Mouse (Mus musculus) layer of hippocampus, adult 2 months (tissue): ENCODE results near the gene E2f8. TPM values are rescaled to one million over a fixed set of nuclear protein-coding genes. Genes with fewer than 3 reads are reported as not detected.

Experiments used
- DNase-seq, 2 experiments: peaks; one replicate each; pipeline ENCODE4 v3.0.0; 2022; ENCODE audit warnings: low spot score in 2 of 2
- H3K27ac ChIP-seq: fragments of 200-600 bp; 2 replicates; pipeline ENCODE4 v1.8.1; 2022
- H3K4me3 ChIP-seq: fragments of 200-600 bp; 2 replicates; pipeline ENCODE4 v1.8.1; 2022; ENCODE audit warnings: mild to moderate bottlenecking
- CTCF ChIP-seq: fragments of 200-600 bp; conservative IDR thresholded peaks from 2 replicates; pipeline ENCODE4 v1.8.1; 2022; ENCODE audit warnings: antibody characterized with exemption, mild to moderate bottlenecking, moderate library complexity
- long read RNA-seq, 2 experiments: library from polyadenylated mRNA; stranded (forward); transcript quantifications; one replicate each; pipeline ENCODE4 v2.0.0; 2021; ENCODE audit warnings: borderline mapping rate in 2 of 2
- total RNA-seq, 2 experiments: library from RNA; stranded (reverse); gene quantifications; 2 replicates each; pipeline ENCODE4 v1.2.3; 2021

E2f8 gene
- under 1 TPM; 0.25 to 0.49 TPM for total RNA-seq
- long read RNA-seq, experiment 1 = 0 reads
- long read RNA-seq, experiment 2 = 0 reads

GRCm38 (mm10) chr7:48881486-48881885 lies at the start of gene E2f8:
TSS of gene E2f8 (minus strand) at chr7:48881596.
- no peak within 1 kb of the TSS for H3K27ac ChIP-seq
- H3K4me3 ChIP-seq = peak within 1 kb of the TSS; percentile 73
- TF ChIP-seq CTCF = no peak
- peak in 1 of 2 experiments; percentile 37 for DNase-seq

- peak; percentile 42 to 44 for DNase-seq
- TF ChIP-seq CTCF = no peak; the same call in 1 of the 2 replicates
- no peak overlapping the region for H3K4me3 ChIP-seq
- no peak overlapping the region for H3K27ac ChIP-seq
Measured at GRCm38 (mm10) chr7:48930399-48930798, 49.0 kb upstream of the E2f8 start.

- peak; percentile 88 for TF ChIP-seq CTCF
- Histone ChIP-seq H3K4me3 (no peak overlapping the region), H3K27ac (no peak overlapping the region)
- DNase-seq = peak; percentile 44 to 77
Measured at GRCm38 (mm10) chr7:48928364-48928763, 47.0 kb upstream of the E2f8 start.

GRCm38 (mm10) chr7:48925214-48925613 lies 43.8 kb upstream of the E2f8 start:
- no peak overlapping the region for H3K27ac ChIP-seq
- TF ChIP-seq CTCF = no peak
- H3K4me3 ChIP-seq = no peak overlapping the region
- DNase-seq = no peak

- H3K4me3 ChIP-seq = no peak overlapping the region
- H3K27ac ChIP-seq = no peak overlapping the region
- DNase-seq = no peak
- no peak for TF ChIP-seq CTCF
Measured at GRCm38 (mm10) chr7:48923620-48924019, 42.2 kb upstream of the E2f8 start.

GRCm38 (mm10) chr7:48918389-48918788 lies 37.0 kb upstream of the E2f8 start:
- H3K27ac ChIP-seq = no peak overlapping the region
- H3K4me3 ChIP-seq = no peak overlapping the region
- no peak for DNase-seq
- no peak for TF ChIP-seq CTCF

- no peak overlapping the region for H3K4me3 ChIP-seq
- DNase-seq = no peak
- no peak overlapping the region for H3K27ac ChIP-seq
- no peak for TF ChIP-seq CTCF
Measured at GRCm38 (mm10) chr7:48917988-48918387, 36.6 kb upstream of the E2f8 start.

- Histone ChIP-seq H3K27ac (no peak overlapping the region), H3K4me3 (no peak overlapping the region)
- TF ChIP-seq CTCF = no peak
- no peak for DNase-seq
Measured at GRCm38 (mm10) chr7:48917463-48917862, 36.1 kb upstream of the E2f8 start.

GRCm38 (mm10) chr7:48914630-48915506 lies 33.5 kb upstream of the E2f8 start:
- TF ChIP-seq CTCF = no peak
- Histone ChIP-seq H3K4me3 (no peak overlapping the region), H3K27ac (no peak overlapping the region)
- DNase-seq = no peak

- TF ChIP-seq CTCF = no peak
- Histone ChIP-seq H3K4me3 (no peak overlapping the region), H3K27ac (no peak overlapping the region; the same call in 1 of the 2 replicates)
- no peak for DNase-seq
Measured at GRCm38 (mm10) chr7:48911146-48911545, 29.8 kb upstream of the E2f8 start.

GRCm38 (mm10) chr7:48910282-48910681 lies 28.9 kb upstream of the E2f8 start:
- peak overlapping the region; percentile 69 for H3K27ac ChIP-seq
- DNase-seq = peak in 1 of 2 experiments; percentile 45
- TF ChIP-seq CTCF = no peak
- H3K4me3 ChIP-seq = no peak overlapping the region

GRCm38 (mm10) chr7:48909342-48909671 lies 27.9 kb upstream of the E2f8 start:
- no peak overlapping the region for H3K4me3 ChIP-seq
- no peak for DNase-seq
- no peak for TF ChIP-seq CTCF
- H3K27ac ChIP-seq = peak overlapping the region; percentile 69; the same call in 1 of the 2 replicates

- peak within 1 kb of the TSS; percentile 69; the same call in 1 of the 2 replicates for H3K27ac ChIP-seq
Measured at GRCm38 (mm10) chr7:48908521-48909341, 27.3 kb upstream of the E2f8 start, which contains the start of gene Nav2. TSS of gene Nav2 (plus strand) at chr7:48908716.

More at GRCm38 (mm10) chr7:48908521-48909341, 27.3 kb upstream of the E2f8 start, which contains the start of gene Nav2:
- TF ChIP-seq CTCF = no peak
- H3K4me3 ChIP-seq = no peak within 1 kb of the TSS
- no peak for DNase-seq
